Mouse (Mus musculus) limb, embryonic 12.5 days (tissue): ENCODE measurements at regions not wholly inside any gene's neighbourhood (a gene's known extent, or its start where the extent isn't known, plus 50 kb on each side); places are given as distances from the start of the nearest gene placed in this dataset.

Experiments
- ATAC-seq: fragments of 200-750 bp; cut with Nextera tagmentation; 2 replicates; pipeline ENCODE4 v1.8.0; 2017; ENCODE audit warnings: low read depth, moderate TSS enrichment; ENCODE audit not compliant: insufficient number of reproducible peaks, insufficient read depth, low FRiP score, low TSS enrichment
- H3K27ac ChIP-seq: fragments of 300-500 bp; sonication (generic); 2 replicates; pipeline ENCODE4 v1.5.1; 2016; ENCODE audit warnings: mild to moderate bottlenecking, moderate library complexity
- H3K27me3 ChIP-seq: fragments of 300-500 bp; sonication (generic); 2 replicates; pipeline ENCODE4 v1.6.1; 2016; ENCODE audit warnings: mild to moderate bottlenecking, moderate library complexity
- H3K36me3 ChIP-seq: fragments of 300-500 bp; sonication (generic); 2 replicates; pipeline ENCODE4 v1.6.1; 2016; ENCODE audit warnings: mild to moderate bottlenecking, moderate library complexity
- H3K4me1 ChIP-seq: fragments of 300-500 bp; sonication (generic); replicated peaks from 2 replicates; pipeline ENCODE4 v1.6.1; 2016
- H3K4me2 ChIP-seq: fragments of 300-500 bp; sonication (generic); 2 replicates; pipeline ENCODE4 v1.6.1; 2016; ENCODE audit warnings: mild to moderate bottlenecking, moderate library complexity
- H3K4me3 ChIP-seq: fragments of 300-500 bp; sonication (generic); replicated peaks from 2 replicates; pipeline ENCODE4 v1.5.1; 2016; ENCODE audit warnings: mild to moderate bottlenecking
- H3K9ac ChIP-seq: fragments of 300-500 bp; sonication (generic); replicated peaks from 2 replicates; pipeline ENCODE4 v1.6.1; 2016; ENCODE audit warnings: mild to moderate bottlenecking, moderate library complexity
- H3K9me3 ChIP-seq: fragments of 300-500 bp; sonication (generic); 2 replicates; pipeline ENCODE4 v1.6.1; 2016; ENCODE audit warnings: mild to moderate bottlenecking, moderate library complexity
- WGBS: fragments of 180-500 bp; shearing (Covaris S2); methylation state at CpG from one replicate; pipeline ENCODE4 v1.1.7; 2016; 5-methylcytosine and 5-hydroxymethylcytosine counted together

- no peaks in the 10 kb centered on the region for H3K9me3 ChIP-seq
- no peak for ATAC-seq
- no peak overlapping the region for H3K9ac ChIP-seq
- 69% methylated on average over 3 of the region's 3 CpGs for WGBS
- H3K36me3 ChIP-seq: no peaks in the 10 kb centered on the region
- H3K27me3 ChIP-seq: no peaks in the 10 kb centered on the region
- no peak overlapping the region for H3K27ac ChIP-seq
- H3K4me2 ChIP-seq: no peak overlapping the region
- H3K4me3 ChIP-seq: no peak overlapping the region
- H3K4me1 ChIP-seq: no peaks in the 10 kb centered on the region
Observed at GRCm38 (mm10) chr1:10771793-10772192, 642.1 kb upstream of the A830018L16Rik start.

- Histone ChIP-seq H3K9ac (no peak overlapping the region), H3K27me3 (no peaks in the 10 kb centered on the region), H3K4me2 (no peak overlapping the region), H3K9me3 (no peaks in the 10 kb centered on the region), H3K4me1 (no peaks in the 10 kb centered on the region), H3K36me3 (no peaks in the 10 kb centered on the region), H3K27ac (no peak overlapping the region), H3K4me3 (no peak overlapping the region)
- WGBS: 75% methylated on average over 6 of the region's 6 CpGs
- ATAC-seq: no peak
Observed at GRCm38 (mm10) chr1:10794074-10794783, 619.7 kb upstream of the A830018L16Rik start.

GRCm38 (mm10) chr1:10835653-10836415, 578.1 kb upstream of the A830018L16Rik start:
- H3K4me2 ChIP-seq: no peak overlapping the region
- H3K27me3 ChIP-seq: no peaks in the 10 kb centered on the region
- H3K9me3 ChIP-seq: peaks cover 4% of the 10 kb centered on the region; the same call in 1 of the 2 replicates
- H3K4me1 ChIP-seq: no peaks in the 10 kb centered on the region
- no peak overlapping the region for H3K27ac ChIP-seq
- no peaks in the 10 kb centered on the region for H3K36me3 ChIP-seq
- ATAC-seq: no peak
- no peak overlapping the region for H3K9ac ChIP-seq
- 74% methylated on average over 6 of the region's 6 CpGs for WGBS
- H3K4me3 ChIP-seq: no peak overlapping the region

GRCm38 (mm10) chr1:10837180-10837579, 576.7 kb upstream of the A830018L16Rik start:
- Histone ChIP-seq H3K4me2 (no peak overlapping the region), H3K4me3 (no peak overlapping the region), H3K4me1 (no peaks in the 10 kb centered on the region), H3K27ac (no peak overlapping the region), H3K36me3 (no peaks in the 10 kb centered on the region), H3K9ac (no peak overlapping the region), H3K9me3 (peaks cover 4% of the 10 kb centered on the region; the same call in 1 of the 2 replicates), H3K27me3 (no peaks in the 10 kb centered on the region)
- no peak for ATAC-seq
- 85% methylated on average over 2 of the region's 2 CpGs for WGBS

GRCm38 (mm10) chr1:10852934-10853333, 561.0 kb upstream of the A830018L16Rik start:
- no peaks in the 10 kb centered on the region for H3K27me3 ChIP-seq
- H3K27ac ChIP-seq: no peak overlapping the region
- WGBS: 84% methylated on average over 2 of the region's 2 CpGs
- no peak for ATAC-seq
- no peaks in the 10 kb centered on the region for H3K36me3 ChIP-seq
- no peaks in the 10 kb centered on the region for H3K9me3 ChIP-seq
- no peak overlapping the region for H3K9ac ChIP-seq
- H3K4me1 ChIP-seq: no peaks in the 10 kb centered on the region
- H3K4me3 ChIP-seq: no peak overlapping the region
- no peak overlapping the region for H3K4me2 ChIP-seq

- ATAC-seq: no peak
- no peak overlapping the region for H3K4me3 ChIP-seq
- no peaks in the 10 kb centered on the region for H3K27me3 ChIP-seq
- no peak overlapping the region for H3K9ac ChIP-seq
- H3K36me3 ChIP-seq: no peaks in the 10 kb centered on the region
- no peaks in the 10 kb centered on the region for H3K4me1 ChIP-seq
- 39% methylated on average over 1 of the region's 1 CpGs for WGBS
- no peaks in the 10 kb centered on the region for H3K9me3 ChIP-seq
- no peak overlapping the region for H3K4me2 ChIP-seq
- H3K27ac ChIP-seq: no peak overlapping the region
Observed at GRCm38 (mm10) chr1:10854495-10854894, 559.4 kb upstream of the A830018L16Rik start.

GRCm38 (mm10) chr1:10871163-10871853, 542.6 kb upstream of the A830018L16Rik start:
- WGBS: 95% methylated on average over 5 of the region's 5 CpGs
- no peak overlapping the region for H3K9ac ChIP-seq

GRCm38 (mm10) chr1:10872266-10872665, 541.6 kb upstream of the A830018L16Rik start:
- H3K4me2 ChIP-seq: no peak overlapping the region
- H3K4me3 ChIP-seq: no peak overlapping the region
- H3K9me3 ChIP-seq: no peaks in the 10 kb centered on the region
- no peak overlapping the region for H3K9ac ChIP-seq
- no peaks in the 10 kb centered on the region for H3K4me1 ChIP-seq
- no peak for ATAC-seq
- no peaks in the 10 kb centered on the region for H3K27me3 ChIP-seq
- no peak overlapping the region for H3K27ac ChIP-seq
- no peaks in the 10 kb centered on the region for H3K36me3 ChIP-seq

More at GRCm38 (mm10) chr1:10871163-10871853, 542.6 kb upstream of the A830018L16Rik start:
- Histone ChIP-seq H3K4me3 (no peak overlapping the region), H3K27ac (no peak overlapping the region), H3K4me2 (no peak overlapping the region), H3K36me3 (no peaks in the 10 kb centered on the region), H3K4me1 (no peaks in the 10 kb centered on the region), H3K27me3 (no peaks in the 10 kb centered on the region), H3K9me3 (no peaks in the 10 kb centered on the region)
- no peak for ATAC-seq

GRCm38 (mm10) chr1:10872726-10873125, 541.2 kb upstream of the A830018L16Rik start:
- no peak overlapping the region for H3K4me3 ChIP-seq
- WGBS: 81% methylated on average over 2 of the region's 2 CpGs
- ATAC-seq: no peak
- no peaks in the 10 kb centered on the region for H3K27me3 ChIP-seq
- no peaks in the 10 kb centered on the region for H3K9me3 ChIP-seq
- H3K27ac ChIP-seq: no peak overlapping the region
- no peak overlapping the region for H3K4me2 ChIP-seq
- H3K36me3 ChIP-seq: no peaks in the 10 kb centered on the region
- H3K4me1 ChIP-seq: no peaks in the 10 kb centered on the region
- no peak overlapping the region for H3K9ac ChIP-seq

GRCm38 (mm10) chr1:10877391-10878170, 536.3 kb upstream of the A830018L16Rik start:
- Histone ChIP-seq H3K27ac (no peak overlapping the region), H3K9ac (no peak overlapping the region), H3K36me3 (no peaks in the 10 kb centered on the region), H3K27me3 (no peaks in the 10 kb centered on the region), H3K9me3 (no peaks in the 10 kb centered on the region), H3K4me2 (no peak overlapping the region), H3K4me3 (no peak overlapping the region), H3K4me1 (no peaks in the 10 kb centered on the region)
- 46% methylated on average over 2 of the region's 2 CpGs for WGBS
- no peak for ATAC-seq
